Mouse (Mus musculus): ENCODE measurements around the gene Nosip.

The Nosip gene

GRCm38 (mm10) chr7:45119780-45120709 lies 57.8 kb downstream of the Nosip start:
- ChIA-PET CTCF (interaction anchor here in 2 of 4 experiments (0.8 to 1.3 kb wide), 3 partner anchors 17 to 82 kb away, joined by 3 to 4 read pairs (median 3); no protein-coding TSS in a partner anchor), POLR2A (interaction anchor here (0.6 to 16.5 kb wide), 58 partner anchors 9 to 523 kb away, joined by 3 to 596 read pairs (median 4); partner anchors contain the start of genes Fcgrt (in 3 of the 4), Rcn3 (in 3 of the 4), Rpl13a (in 3 of the 4) and Ppfia3 (in 2 of the 4))

DNA sequence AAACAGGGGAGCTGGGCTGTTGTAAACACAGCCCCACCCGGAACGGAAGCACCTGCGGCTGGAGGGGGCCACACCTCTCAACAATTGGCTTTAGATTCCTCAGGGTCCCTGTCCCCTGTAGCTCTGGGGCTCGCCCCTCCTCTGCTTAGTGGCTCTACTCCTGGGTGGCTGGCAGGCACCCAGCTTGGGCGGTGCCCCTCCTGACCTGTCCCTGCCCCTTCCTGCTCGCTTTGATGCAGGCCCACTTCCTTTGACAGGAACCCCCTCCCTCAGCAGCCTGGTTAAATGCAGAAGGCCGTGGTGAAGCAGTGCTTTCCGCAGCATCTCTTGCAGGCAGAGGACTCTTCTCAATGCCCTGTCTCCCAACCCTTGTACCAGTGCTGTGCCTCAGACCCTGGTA lies 59.2 kb downstream of the Nosip start:
- CTCF ChIA-PET, result interaction anchor here in 1 of 4 experiments (1.0 to 1.3 kb wide), 2 partner anchors 9 to 83 kb away, joined by 3 to 4 read pairs; no protein-coding TSS in a partner anchor
- POLR2A ChIA-PET, result interaction anchor here (0.6 to 16.5 kb wide), 59 partner anchors 8 to 746 kb away, joined by 3 to 596 read pairs (median 5); partner anchors contain the start of genes Flt3l (in 3 of the 4), Gm45713 (in 3 of the 4), Rpl13a (in 3 of the 4) and Rras (in 3 of the 4)

DNA sequence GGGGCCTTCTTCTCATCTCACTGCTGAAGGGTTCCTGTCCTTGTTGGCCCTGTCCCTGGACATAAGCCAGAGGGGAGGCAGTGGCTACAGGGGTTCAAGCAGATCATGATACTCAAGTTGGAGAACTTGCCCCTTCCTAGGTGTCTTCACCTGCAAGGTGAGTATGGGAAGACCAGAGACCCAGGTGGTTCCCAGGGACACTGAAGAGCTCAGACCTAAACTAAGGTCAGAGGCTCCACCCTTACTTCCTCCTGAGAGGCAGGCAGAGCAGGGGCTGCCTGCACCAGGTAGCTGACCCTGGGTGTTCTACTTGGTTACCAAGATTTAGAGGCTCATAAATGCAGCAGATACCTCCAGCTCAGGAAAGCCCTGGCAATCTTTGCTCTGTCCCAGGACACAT lies 59.7 kb downstream of the Nosip start:
- ChIA-PET POLR2A (interaction anchor here (0.6 to 16.5 kb wide), 47 partner anchors 7 to 520 kb away, joined by 3 to 596 read pairs (median 6); partner anchors contain the start of genes Flt3l (in 3 of the 4), Gm45713 (in 3 of the 4), Rpl13a (in 3 of the 4) and Rras (in 3 of the 4)), CTCF (interaction anchor here in 1 of 4 experiments (1.0 to 1.3 kb wide), 2 partner anchors 9 to 84 kb away, joined by 3 to 4 read pairs; no protein-coding TSS in a partner anchor)

- POLR2A ChIA-PET, result interaction anchor here (0.6 to 16.5 kb wide), 36 partner anchors 7 to 520 kb away, joined by 3 to 596 read pairs (median 8); partner anchors contain the start of genes Fcgrt (in 3 of the 4), Flt3l (in 3 of the 4), Gm45713 (in 3 of the 4) and Akt1s1 (in 2 of the 4)
- CTCF ChIA-PET, result no interaction called here
Measured at GRCm38 (mm10) chr7:45122561-45123185, 60.4 kb downstream of the Nosip start.

- POLR2A ChIA-PET, result interaction anchor here (0.7 to 16.5 kb wide), 44 partner anchors 9 to 337 kb away, joined by 3 to 596 read pairs (median 5); partner anchors contain the start of genes Fcgrt (in 3 of the 4), Akt1s1 (in 2 of the 4), Aldh16a1 (in 2 of the 4) and Flt3l (in 2 of the 4)
- CTCF ChIA-PET, result no interaction called here
Measured at GRCm38 (mm10) chr7:45123186-45123570, 60.9 kb downstream of the Nosip start.

DNA sequence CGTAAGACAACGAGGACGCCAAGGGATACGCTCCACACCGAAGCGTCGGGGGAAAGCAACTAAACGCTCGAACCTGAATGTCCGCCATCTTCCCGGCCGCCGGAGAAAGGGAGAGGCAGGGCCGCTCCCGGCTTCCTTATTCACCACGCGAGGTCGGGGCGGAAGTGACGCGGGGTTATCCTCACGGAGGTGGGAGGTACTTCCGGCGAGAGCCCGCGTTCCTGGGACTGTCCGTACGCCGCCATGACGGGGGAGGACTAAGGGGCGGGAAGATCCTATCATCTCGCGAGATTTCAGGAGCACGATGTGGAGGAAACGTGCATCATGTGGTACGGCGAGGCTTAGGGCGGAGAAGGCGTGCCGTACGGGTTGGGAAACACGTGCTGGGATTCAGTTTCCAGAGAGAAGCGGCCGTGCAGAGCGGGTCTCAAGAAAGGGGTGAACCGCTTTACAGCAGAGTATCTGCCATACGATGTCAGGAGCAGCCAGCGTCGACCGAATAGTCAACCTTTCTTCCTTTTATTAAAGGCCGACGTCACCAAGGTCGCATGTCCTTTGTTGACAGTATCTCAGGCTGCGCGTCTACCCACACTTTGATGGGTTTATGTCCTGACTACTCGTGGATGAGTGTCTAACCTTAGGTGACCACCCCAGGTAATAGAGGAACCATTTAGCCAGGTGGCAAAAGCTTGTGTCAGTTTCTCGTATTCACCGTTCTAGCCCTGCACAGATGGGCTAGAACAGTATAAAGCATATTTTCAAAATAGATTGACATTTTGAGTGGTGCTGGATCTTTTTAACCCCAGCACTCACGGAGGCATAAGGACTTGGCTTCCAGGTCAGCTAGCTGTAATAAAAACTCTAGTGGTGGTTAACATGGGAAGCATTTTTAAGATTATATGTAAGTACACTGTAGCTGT lies 62.3 kb downstream of the Nosip start, which contains the start of gene Rps11:
Gene Rps11 (minus strand): TSS at position 216 of the 920 bp plus-strand sequence.
- CTCF ChIA-PET, result interaction anchor here in 2 of 4 experiments (1.0 to 1.5 kb wide), 4 partner anchors 12 to 74 kb away, joined by 3 to 5 read pairs (median 4); partner anchors contain the start of genes Flt3l (in 1 of the 2) and Gm45713 (in 1 of the 2)

DNA sequence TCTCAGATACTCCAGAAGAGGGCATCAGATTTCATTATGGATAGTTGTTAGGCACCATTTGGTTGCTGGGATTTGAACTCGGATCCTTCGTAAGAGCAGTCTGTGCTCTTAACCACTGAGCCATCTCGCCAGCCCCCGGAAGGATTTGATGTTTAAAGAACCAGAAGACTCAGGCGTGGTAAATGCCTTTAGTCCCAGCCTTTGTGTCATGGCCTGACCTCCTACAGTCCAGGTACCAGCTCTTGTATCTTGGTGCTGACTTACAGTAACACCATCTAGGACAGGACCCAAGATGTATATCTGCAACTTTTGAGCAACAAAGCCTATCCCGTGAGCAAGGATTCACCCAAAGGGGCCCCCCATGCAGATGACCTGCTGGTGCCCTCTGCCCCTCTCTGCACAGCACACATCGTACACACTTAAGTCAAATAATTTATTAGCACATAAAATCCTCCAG lies 62.9 kb downstream of the Nosip start:
- ChIA-PET CTCF (interaction anchor here in 3 of 4 experiments (0.6 to 1.5 kb wide), 6 partner anchors 11 to 134 kb away, joined by 3 to 5 read pairs (median 4); partner anchors contain the start of genes Flt3l (in 1 of the 3) and Gm45713 (in 1 of the 3)), POLR2A (interaction anchor here (0.6 to 16.5 kb wide), 75 partner anchors 7 to 592 kb away, joined by 3 to 596 read pairs (median 4); partner anchors contain the start of genes Aldh16a1 (in 3 of the 4), Fcgrt (in 3 of the 4), Flt3l (in 3 of the 4) and Gm45713 (in 3 of the 4))

More for the DNA sequence above, 62.3 kb downstream of the Nosip start, which contains the start of gene Rps11:
- POLR2A ChIA-PET, result interaction anchor here (0.6 to 16.5 kb wide), 98 partner anchors 7 to 593 kb away, joined by 3 to 596 read pairs (median 4); partner anchors contain the start of genes Aldh16a1 (in 3 of the 4), Fcgrt (in 3 of the 4), Flt3l (in 3 of the 4) and Gm45713 (in 3 of the 4)

DNA sequence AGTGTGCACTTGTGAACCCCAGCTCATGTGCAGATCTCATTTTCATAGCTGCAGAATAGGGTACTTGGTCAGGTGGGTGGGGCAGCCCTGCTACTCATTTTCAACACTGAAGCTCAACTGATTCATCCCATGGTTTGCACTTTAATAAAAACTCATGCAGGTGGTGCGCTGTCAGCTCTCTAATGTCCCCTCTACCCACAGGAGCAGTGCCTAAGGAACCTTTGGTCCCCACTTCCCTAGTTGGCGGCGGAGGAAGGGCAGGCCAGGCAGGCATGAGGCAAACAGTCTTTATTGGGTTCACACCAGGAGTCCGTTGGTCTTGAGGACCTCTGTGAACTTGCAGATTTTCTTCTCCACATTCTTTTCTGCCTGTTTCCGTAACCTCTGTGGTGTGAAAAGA lies 63.4 kb downstream of the Nosip start:
- CTCF ChIA-PET, result interaction anchor here in 3 of 4 experiments (0.6 to 1.5 kb wide), 4 partner anchors 11 to 134 kb away, joined by 3 to 5 read pairs (median 4); partner anchors contain the start of genes Flt3l (in 1 of the 3) and Gm45713 (in 1 of the 3)
- POLR2A ChIA-PET, result interaction anchor here (0.6 to 16.5 kb wide), 78 partner anchors 8 to 771 kb away, joined by 3 to 596 read pairs (median 4); partner anchors contain the start of genes Aldh16a1 (in 3 of the 4), Fcgrt (in 3 of the 4), Flt3l (in 3 of the 4) and Gm45713 (in 3 of the 4)

DNA sequence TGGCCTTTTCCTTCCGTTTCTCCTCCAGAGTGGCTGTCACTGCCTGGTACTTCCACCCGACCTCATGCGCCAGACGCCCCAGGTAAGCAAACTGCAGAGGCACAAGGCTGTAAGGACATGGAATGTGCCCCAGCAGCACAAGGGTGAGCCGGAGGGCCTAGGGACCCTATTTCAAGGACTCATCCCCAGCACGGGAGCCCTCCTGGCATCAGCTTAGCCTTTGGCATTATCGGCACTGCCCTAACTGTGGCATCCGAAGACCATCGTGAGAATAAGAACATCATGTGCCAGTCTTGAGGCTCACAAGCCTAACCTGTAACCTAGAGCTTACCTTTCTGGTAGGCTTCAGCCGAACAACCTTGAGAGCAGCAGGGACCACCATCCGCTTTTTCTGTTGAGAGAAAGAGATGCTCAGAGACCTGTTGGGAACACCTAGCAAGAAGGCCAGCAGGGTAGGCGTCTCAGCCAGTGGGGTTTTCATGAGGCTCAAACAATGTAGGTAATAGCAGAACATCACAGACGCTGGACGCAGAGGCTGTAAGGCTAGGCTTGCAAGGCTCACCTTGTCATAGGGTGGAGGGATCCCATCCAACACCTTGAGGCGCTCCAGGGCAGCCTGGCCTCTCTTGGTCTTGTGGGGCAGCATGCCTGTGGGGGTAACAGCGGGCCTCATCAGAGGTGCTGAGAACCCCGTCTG lies 64.1 kb downstream of the Nosip start:
- POLR2A ChIA-PET, result interaction anchor here (0.5 to 16.5 kb wide), 66 partner anchors 8 to 770 kb away, joined by 3 to 596 read pairs (median 5); partner anchors contain the start of genes Aldh16a1 (in 3 of the 4), Fcgrt (in 3 of the 4), Flt3l (in 3 of the 4) and Gm45713 (in 3 of the 4)
- CTCF ChIA-PET, result interaction anchor here in 2 of 4 experiments (0.5 to 0.6 kb wide), 2 partner anchors 76 to 135 kb away, joined by 3 read pairs; no protein-coding TSS in a partner anchor

GRCm38 (mm10) chr7:45126844-45127699 lies 64.8 kb downstream of the Nosip start:
- ChIA-PET CTCF (interaction anchor here in 1 of 4 experiments (0.5 to 1.1 kb wide), 2 partner anchors 9 to 76 kb away, joined by 3 read pairs; partner anchors contain the start of genes Flt3l and Gm45713), POLR2A (interaction anchor here in 3 of 4 experiments (0.5 to 16.5 kb wide), 59 partner anchors 7 to 424 kb away, joined by 3 to 596 read pairs (median 5); partner anchors contain the start of genes Aldh16a1 (in 3 of the 3), Pih1d1 (in 3 of the 3), Prmt1 (in 3 of the 3) and Fcgrt (in 2 of the 3))

All from embryonic stem cell, embryonic (primary cell).